Comparison of ENCODE assay signal across 24 mouse cellular contexts in the genomic region with DNA sequence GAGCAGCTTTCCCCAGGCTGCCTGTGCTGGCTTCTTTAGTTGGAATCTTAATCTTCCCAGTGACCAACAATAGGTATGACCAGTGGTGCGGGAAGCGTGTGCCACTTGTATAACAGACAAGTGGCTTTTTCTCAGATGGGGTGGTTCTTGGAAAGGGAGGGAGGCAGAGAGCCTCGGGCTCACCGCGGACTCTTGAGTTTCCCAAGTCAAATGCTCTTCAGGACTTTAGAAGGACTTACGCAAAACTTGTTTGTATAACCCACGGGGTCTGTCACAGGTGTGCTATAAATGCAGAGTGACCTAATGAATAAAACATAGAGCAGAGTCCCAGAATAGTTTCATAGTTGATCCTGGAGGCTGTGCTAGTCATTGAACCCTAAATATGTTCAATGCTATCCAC. TPM values are rescaled to one million over a fixed set of nuclear protein-coding genes. Genes with fewer than 3 reads are reported as not detected.
A peak's percentile ranks its signal among the peaks of the same experiment; 100 is the strongest.
DNase-seq lines count a peak whose midpoint lies in the region; ATAC-seq and TF ChIP-seq lines count a peak whose summit lies in the region.
"Had no signal": no experiment of that assay in that cellular context is flagged by ENCODE, and none has a peak within 500 bp of the region (broad histone marks: within the 10 kb centered on the region; RNA-seq: fewer than 3 reads in every experiment).

No protein-coding gene starts in this region.

- H3K36me3 ChIP-seq in kidney, adult 2 months (ENCODE audit: control insufficient read depth, insufficient read depth, low read length), result no peaks in the 10 kb centered on the region
- no peaks in the 10 kb centered on the region for H3K36me3 ChIP-seq in kidney, embryonic 14.5 days (ENCODE audit: control insufficient read depth, insufficient read depth, low read length)
- H3K36me3 ChIP-seq: embryonic facial prominence, embryonic 10.5 days; forebrain, embryonic 15.5 days; G1E; heart, embryonic 12.5 days; limb, embryonic 15.5 days had no signal

- peak; percentile 62 for DNase-seq in kidney, adult 2 months
- peak; percentile 65 to 75 for DNase-seq in lung, adult 18-20 months
- DNase-seq in lung, postnatal 10 days, result peak; percentile 33
- no peak for DNase-seq in cerebellum, postnatal 10 days
- no peak for DNase-seq in gastrocnemius, adult 8-10 months (ENCODE audit: low spot score in 2 of 2)
- no peak for DNase-seq in spleen, postnatal 14 days (ENCODE audit: low spot score in 2 of 2)
- DNase-seq: adrenal gland, postnatal 36 days; B cell, adult 2 months; cerebellum, adult 9-10 months; gastrocnemius, postnatal 14 days; heart, adult 18-20 months; heart, postnatal 10 days; left cerebral cortex, postnatal 4 days; right cerebral cortex, postnatal 14 days had no signal

- 65% methylated on average over 7 of the region's 7 CpGs for WGBS in kidney, adult 2 months
- WGBS in kidney, embryonic 14.5 days, result 71% methylated on average over 7 of the region's 7 CpGs

- no peaks in the 10 kb centered on the region for H3K27me3 ChIP-seq in kidney, adult 2 months (replicated peaks; ENCODE audit: control insufficient read depth, insufficient read depth, low read length)
- H3K27me3 ChIP-seq in kidney, embryonic 14.5 days (ENCODE audit: control insufficient read depth, insufficient read depth, low read length), result no peaks in the 10 kb centered on the region
- H3K27me3 ChIP-seq: CH12.LX; forebrain, embryonic 15.5 days; heart, embryonic 12.5 days; limb, embryonic 15.5 days had no signal

- no peak overlapping the region for H3K4me3 ChIP-seq in kidney, adult 2 months (ENCODE audit: insufficient read depth, low read depth, low read length)
- H3K4me3 ChIP-seq in kidney, embryonic 14.5 days (ENCODE audit: low read length), result no peak overlapping the region
- H3K4me3 ChIP-seq: embryonic facial prominence, embryonic 10.5 days; forebrain, embryonic 15.5 days; heart, embryonic 12.5 days; limb, embryonic 15.5 days had no signal

- H3K9ac ChIP-seq in kidney, embryonic 14.5 days (ENCODE audit: low read depth, low read length), result no peak overlapping the region
- H3K9ac ChIP-seq: forebrain, embryonic 15.5 days; heart, embryonic 12.5 days; limb, embryonic 15.5 days; liver, embryonic 14.5 days had no signal

- TF ChIP-seq CTCF in kidney, adult 2 months (conservative IDR thresholded peaks at IDR 0.05; ENCODE audit: insufficient read depth, insufficient read length, low read depth, low read length), result no peak

- no peak for TF ChIP-seq POLR2A in kidney, adult 2 months (IDR thresholded peaks at IDR 0.05; ENCODE audit: low read depth, low read length)

- no peaks in the 10 kb centered on the region for H3K9me3 ChIP-seq in kidney, embryonic 14.5 days (ENCODE audit: control insufficient read depth, low read length)
- H3K9me3 ChIP-seq: embryonic facial prominence, embryonic 10.5 days; forebrain, embryonic 15.5 days; heart, embryonic 12.5 days; limb, embryonic 15.5 days had no signal

- H3K27ac ChIP-seq in kidney, adult 2 months (ENCODE audit: insufficient read depth, low read depth, low read length), result peak overlapping the region; percentile 62
- H3K27ac ChIP-seq in kidney, embryonic 14.5 days (ENCODE audit: low read depth, low read length), result no peak overlapping the region
- H3K27ac ChIP-seq: embryonic facial prominence, embryonic 10.5 days; forebrain, embryonic 15.5 days; limb, embryonic 15.5 days; liver, embryonic 14.5 days had no signal

- peaks cover 3% of the 10 kb centered on the region; the same call in 1 of the 2 replicates for H3K4me1 ChIP-seq in kidney, adult 2 months (ENCODE audit: control insufficient read depth, insufficient read depth, low read length)
- H3K4me1 ChIP-seq in kidney, embryonic 14.5 days (ENCODE audit: control insufficient read depth, insufficient read depth, low read length), result no peaks in the 10 kb centered on the region
- H3K4me1 ChIP-seq: embryonic facial prominence, embryonic 10.5 days; forebrain, embryonic 15.5 days; heart, embryonic 12.5 days; limb, embryonic 15.5 days had no signal

- no peak overlapping the region for H3K4me2 ChIP-seq in kidney, embryonic 14.5 days (replicated peaks; ENCODE audit: low read depth, low read length)
- H3K4me2 ChIP-seq: forebrain, embryonic 15.5 days; heart, embryonic 12.5 days; limb, embryonic 15.5 days; midbrain, embryonic 11.5 days had no signal

- no peak for ATAC-seq in kidney, embryonic 14.5 days (ENCODE audit: low FRiP score, low TSS enrichment)
- ATAC-seq: forebrain, embryonic 15.5 days; Patski had no signal

RNA-seq across cellular contexts. Expression of a gene that starts 47.4 kb away (rescaled TPM):
- 37.3 and 39.1 TPM in 2 replicates for polyA plus RNA-seq in kidney, adult 2 months (2012; rRNA removed)
- 34.8 and 48.9 TPM in 2 replicates for polyA plus RNA-seq in kidney, embryonic 14.5 days (2014; fragmentation: Nextera tagmentation; extraction: Ambion mirVana)
- total RNA-seq in gastrocnemius, adult 8-10 months (2022), result 100 to 1,000 TPM in 1 of 4 experiments, 10 to 100 TPM in 3; 81.4 to 115 (median 89.6) TPM
- polyA plus RNA-seq: G1E had no signal

Comparison
In these comparisons a context has a peak if more than half of its experiments do, and no peak if none do; other contexts are left out.
1. DNase-seq: peak in kidney, adult 2 months (single experiment), lung, adult 18-20 months (2 of 2) and lung, postnatal 10 days (single experiment); none in cerebellum, postnatal 10 days (0 of 2), gastrocnemius, adult 8-10 months (0 of 2) and spleen, postnatal 14 days (0 of 2).